Mouse (Mus musculus): ENCODE measurements at regions not wholly inside any gene's neighbourhood (a gene's known extent, or its start where the extent isn't known, plus 50 kb on each side); places are given as distances from the start of the nearest gene placed in this dataset.

DNA sequence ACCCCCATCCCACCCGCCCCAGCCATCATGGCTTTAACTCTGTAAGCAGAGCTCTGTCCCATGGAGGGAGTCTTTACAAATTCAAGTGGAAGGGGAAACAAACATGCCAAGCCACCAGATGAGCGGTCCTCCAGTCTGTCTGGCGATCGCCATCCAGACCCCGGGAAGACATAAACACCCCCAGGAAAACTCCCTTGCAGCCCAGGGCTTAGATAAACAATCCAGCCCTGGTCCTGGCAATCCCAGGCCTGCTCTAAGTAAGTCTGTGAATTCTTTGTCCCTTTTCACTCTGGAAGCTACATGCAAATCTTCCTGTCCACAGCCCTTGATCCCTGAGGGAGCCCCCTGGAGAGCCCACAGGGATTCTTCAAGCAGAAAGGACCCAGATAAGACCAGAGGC lies 129.2 kb upstream of the Sox11 start:
- no peak for DNase-seq

DNA sequence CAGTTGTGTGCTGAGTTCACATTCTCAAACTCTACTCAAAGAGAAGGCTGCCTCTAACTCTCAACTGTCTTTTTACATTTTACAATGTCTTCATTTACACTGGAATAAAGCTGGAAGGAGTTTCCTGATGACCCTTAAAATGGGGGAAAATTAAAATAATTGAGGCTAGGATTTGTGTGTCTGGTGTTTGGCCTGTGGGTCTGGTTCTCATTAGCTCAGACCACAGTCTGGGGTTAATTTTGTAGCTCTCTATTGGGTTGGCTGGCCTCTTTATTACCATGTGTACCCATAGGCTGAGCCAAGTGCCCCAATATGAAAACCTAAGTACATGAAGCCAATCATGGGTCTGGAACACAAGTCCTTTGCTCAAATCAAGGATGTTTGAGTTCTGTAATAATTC lies 128.0 kb upstream of the Sox11 start:
- DNase-seq: no peak

DNA sequence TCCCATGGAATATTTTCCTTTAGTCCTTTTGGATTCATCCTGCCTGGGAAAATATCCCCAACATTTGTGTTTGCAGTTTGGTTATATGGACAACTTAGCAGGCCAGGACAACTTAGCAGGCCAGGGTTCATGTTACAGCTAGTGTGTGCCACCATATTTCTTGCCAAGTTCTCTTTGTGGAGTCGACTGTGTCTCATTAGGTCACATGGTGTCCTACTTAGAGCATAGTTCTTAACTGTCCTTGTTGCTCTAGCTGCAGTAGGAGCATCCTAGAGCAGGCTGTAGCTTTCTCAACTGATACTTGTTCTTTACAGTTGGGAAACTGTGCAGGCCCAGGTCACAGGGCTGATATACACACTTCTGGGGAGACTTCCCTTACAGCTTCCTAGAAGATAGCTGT lies 126.4 kb upstream of the Sox11 start:
- DNase-seq: no peak

DNA sequence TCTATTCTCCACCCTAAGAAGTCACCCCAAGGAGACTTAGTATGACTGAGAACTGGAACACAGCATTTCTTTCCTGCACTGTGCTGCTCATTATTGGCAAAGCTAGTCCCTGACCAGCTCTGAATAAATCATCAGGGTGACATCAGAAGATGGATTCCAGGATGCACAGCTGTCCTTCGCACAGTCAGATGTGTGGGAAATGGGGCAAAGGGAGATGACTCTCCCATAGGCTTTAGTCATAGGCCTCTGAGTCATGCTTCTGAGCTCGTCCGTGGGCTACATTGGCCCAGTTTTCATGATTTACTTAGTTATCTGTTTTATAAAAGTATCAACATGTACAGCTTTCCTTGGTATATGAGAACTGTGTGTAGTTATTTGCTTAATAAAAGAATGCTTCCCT lies 125.8 kb upstream of the Sox11 start:
- no peak for DNase-seq

DNA sequence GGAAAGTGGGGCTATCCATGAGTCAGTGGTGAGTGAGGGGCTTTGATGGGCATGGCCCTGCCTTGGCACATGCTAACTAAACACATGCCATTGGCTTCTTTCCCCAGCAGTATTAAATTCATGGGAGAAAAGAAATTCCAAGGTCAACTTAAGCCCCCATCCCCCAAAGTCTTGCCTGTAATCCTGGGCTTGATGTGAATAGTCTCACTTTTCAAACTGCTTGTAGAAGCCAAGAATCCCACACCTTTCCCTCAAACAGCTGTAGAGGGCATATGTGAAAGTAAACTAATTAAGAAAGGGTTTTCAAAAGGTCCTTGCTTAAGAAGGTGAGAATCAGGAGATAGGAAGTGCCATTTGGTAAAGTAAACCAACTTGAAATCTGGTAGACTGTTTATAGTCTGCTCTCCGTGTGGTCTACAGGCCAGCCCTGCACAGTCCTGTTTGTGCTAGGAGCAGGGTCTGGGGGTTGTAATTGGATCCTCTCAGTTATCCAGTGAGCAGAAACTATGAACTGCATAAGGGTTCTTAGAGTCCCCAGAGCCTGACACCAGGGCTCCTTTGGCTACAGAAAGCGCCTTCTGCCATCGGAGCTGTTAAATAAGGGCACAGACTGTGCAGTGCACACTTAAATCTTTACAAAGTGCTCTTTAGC lies 123.3 kb upstream of the Sox11 start:
- no peak for DNase-seq

DNA sequence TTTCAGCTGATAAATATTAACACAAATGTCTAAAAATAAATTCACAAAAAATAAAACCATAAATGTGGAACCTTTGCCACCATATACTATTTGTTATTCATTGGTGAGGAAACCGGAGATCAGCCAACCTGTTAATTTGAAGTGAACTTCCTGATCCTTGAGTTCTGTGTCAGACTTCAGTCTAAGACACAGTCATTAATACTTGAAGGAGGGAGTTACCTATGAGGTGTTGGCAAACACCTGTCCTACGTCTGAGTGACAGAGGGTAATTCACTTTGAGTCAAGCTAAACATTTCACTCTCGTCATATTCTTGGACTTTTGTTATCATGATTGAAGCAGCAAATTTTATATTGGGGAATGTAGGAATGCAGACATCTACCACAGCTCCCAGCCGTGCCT lies 116.3 kb upstream of the Sox11 start:
- DNase-seq: no peak

DNA sequence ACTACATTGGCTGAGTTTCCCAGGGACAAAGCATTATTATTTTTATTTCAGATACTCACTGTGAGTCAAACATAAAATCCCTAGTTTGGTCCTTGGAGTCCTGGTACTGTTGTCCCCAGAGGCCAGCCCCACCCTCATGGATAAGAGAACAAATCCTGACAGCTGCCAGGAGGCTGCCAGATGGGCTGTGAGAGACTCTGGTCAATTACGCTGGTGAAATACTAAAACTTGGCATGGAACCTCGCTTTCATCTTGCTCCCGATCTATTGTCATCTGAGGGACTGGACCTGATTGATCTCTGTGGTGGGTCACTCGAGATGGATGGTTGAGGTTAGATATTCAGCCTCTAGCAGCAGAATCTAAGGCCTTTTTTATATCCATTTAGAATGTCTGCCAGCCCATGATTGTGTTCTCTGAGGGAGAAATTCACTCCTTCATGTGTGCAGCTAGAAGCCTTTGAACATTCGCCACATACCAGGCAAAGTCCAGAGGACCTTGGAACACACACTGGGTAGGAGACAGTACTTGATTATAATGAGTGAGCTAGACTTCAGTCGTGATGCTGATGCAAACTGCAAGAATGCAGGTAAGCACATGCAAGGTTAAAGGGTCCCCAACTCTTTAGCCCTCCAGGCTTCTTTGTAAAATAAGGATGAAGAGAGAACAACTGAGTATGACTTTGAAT lies 95.4 kb upstream of the Sox11 start:
- peak; percentile 25 for DNase-seq

DNA sequence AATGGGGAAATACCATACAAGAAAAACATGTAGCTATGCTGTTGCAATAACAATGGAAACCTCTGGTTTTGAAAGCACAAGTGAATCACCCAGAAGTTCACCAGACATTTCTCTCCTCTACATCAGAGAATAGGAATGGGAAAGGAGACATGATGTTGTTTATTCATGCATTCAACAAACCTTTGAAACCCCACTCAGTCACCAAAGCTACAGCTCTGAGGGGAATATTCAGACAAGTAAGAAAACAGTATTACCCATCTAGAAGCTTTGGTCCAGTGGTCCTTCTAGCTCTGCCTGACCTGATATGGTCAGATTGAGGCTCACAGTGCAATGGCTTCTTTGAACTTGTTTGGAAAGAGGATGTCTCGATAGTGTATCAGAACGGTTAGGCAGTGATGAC lies 89.0 kb upstream of the Sox11 start:
- DNase-seq: no peak

DNA sequence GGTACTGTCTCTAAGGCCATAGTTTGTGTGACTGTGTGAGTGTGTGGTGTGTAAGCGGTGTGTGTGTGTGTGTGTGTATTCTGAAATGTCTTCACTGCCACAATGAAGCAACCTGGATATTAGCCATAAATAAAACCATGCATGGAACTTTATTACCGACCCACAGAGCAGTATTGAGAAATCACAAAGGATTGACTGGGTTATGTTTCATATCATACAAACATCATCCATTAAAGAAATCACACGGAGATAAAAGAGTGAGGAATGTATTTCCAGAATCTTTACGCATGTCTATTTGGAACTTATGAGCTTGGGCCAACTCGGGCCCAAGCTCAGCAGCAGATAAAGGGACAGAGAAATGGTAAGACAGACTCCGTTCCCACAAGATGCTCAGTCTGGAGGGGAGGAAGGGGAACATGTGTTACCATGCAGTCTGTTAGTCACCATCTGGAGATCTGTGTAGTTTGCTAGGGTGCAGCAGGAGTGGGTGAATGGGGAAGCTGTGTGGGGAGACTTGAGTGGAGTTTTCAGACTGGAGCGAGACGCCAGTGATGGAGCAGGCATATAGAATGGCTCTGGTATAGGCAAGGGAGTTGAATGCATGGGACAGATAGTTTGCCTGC lies 75.1 kb upstream of the Sox11 start:
- DNase-seq: no peak

DNA sequence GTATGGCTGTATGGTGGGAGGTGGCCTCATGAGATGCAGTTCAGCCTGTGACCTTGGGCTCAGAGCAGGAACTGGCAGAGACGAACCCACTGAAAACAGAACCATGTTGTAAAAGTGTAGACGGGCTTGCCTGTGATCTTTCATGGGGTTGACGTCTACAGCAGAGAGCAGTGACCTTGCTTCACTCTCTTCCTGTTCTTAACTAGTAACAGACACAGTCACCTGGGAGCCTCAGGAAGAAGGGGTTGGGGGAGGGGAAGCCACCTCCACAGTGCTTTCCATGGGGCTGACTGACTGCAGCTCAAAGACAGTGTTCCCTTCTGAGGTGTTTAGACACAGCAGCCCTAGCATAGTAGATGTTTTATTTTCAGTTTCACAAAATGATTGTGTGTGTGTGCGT lies 68.2 kb upstream of the Sox11 start:
- DNase-seq: no peak

DNA sequence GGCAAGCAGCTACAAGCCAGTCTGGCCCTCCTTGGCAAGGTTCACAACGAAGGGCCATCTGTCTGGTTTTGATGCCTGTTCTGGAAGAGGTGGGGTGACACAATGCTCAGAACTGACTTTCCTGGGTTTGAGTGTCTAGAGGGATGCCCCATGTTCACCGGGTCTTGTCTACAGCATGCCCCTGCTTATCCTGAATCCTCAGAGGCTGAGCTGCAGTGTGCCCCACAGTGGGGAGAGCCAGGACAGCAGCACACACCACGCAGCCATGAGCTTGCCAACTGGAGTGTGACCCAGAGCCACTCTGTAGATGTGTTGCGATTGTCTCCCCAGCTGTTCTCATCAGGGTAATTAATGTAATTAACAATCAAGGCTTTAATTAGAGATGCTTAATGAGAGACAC lies 66.1 kb upstream of the Sox11 start:
- DNase-seq: no peak

DNA sequence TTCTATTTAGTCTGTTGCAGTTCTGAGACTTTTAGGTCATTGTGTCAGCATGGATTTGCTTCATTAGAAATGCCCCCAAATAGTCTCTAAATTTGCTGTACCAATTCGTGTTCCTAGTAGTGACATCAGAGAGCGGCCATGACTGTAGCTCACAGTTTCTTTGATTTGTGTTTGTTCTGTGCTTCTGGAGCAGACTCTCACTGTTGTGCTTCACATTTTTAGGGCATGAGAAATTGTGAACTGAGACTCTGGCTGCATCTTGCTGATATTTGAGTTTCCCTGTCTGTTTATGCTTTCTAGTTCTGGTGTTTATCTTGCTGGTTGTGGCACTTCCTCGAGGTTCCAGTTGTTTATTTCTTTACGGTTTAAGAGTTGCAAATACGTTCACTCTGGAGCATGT lies 57.0 kb upstream of the Sox11 start:
- no peak for DNase-seq
